ENCODE assay signal across 25 mouse cellular contexts in genomic region chr14:77053288-77053687, GRCm38 (mm10).
"Had no signal": no experiment of that assay in that cellular context is flagged by ENCODE, and none has a peak within 500 bp of the region (broad histone marks: within the 10 kb centered on the region; RNA-seq: fewer than 3 reads in every experiment).

No protein-coding gene starts in this region.

- ATAC-seq: intestine, embryonic 15.5 days; liver, embryonic 12.5 days; midbrain, embryonic 15.5 days had no signal

- H3K9ac ChIP-seq: intestine, embryonic 15.5 days; limb, embryonic 13.5 days; liver, embryonic 12.5 days; liver, embryonic 15.5 days; lung, embryonic 15.5 days; midbrain, embryonic 15.5 days; neural tube, embryonic 13.5 days; stomach, embryonic 15.5 days had no signal

- DNase-seq: kidney, adult 11 months; kidney, adult 8-10 months; kidney, postnatal 4 days; layer of hippocampus, adult 9-11 months; layer of hippocampus, postnatal 36 days; liver; lung, adult 18-20 months; lung, postnatal 14 days; lung, postnatal 4 days; right cerebral cortex, adult 18-20 months; right cerebral cortex, postnatal 14 days; right cerebral cortex, postnatal 4 days; thymus, adult 18-20 months; thymus, postnatal 36 days had no signal

- H3K4me2 ChIP-seq: intestine, embryonic 15.5 days; limb, embryonic 13.5 days; liver, embryonic 12.5 days; liver, embryonic 15.5 days; lung, embryonic 15.5 days; midbrain, embryonic 11.5 days; midbrain, embryonic 15.5 days; neural tube, embryonic 13.5 days; stomach, embryonic 15.5 days had no signal

- H3K27ac ChIP-seq: intestine, embryonic 15.5 days; limb, embryonic 10.5 days; limb, embryonic 13.5 days; liver, embryonic 12.5 days; liver, embryonic 15.5 days; lung, embryonic 15.5 days; midbrain, embryonic 15.5 days; neural tube, embryonic 13.5 days; stomach, embryonic 15.5 days had no signal

- H3K36me3 ChIP-seq: intestine, embryonic 15.5 days; limb, embryonic 10.5 days; limb, embryonic 13.5 days; liver, embryonic 12.5 days; liver, embryonic 15.5 days; lung, embryonic 15.5 days; midbrain, embryonic 15.5 days; neural tube, embryonic 13.5 days; stomach, embryonic 15.5 days had no signal

- H3K4me3 ChIP-seq: intestine, embryonic 15.5 days; limb, embryonic 10.5 days; limb, embryonic 13.5 days; liver, embryonic 12.5 days; liver, embryonic 15.5 days; lung, embryonic 15.5 days; midbrain, embryonic 15.5 days; myocyte; neural tube, embryonic 13.5 days; stomach, embryonic 15.5 days had no signal

- H3K4me1 ChIP-seq: intestine, embryonic 15.5 days; limb, embryonic 10.5 days; limb, embryonic 13.5 days; liver, embryonic 12.5 days; liver, embryonic 15.5 days; lung, embryonic 15.5 days; midbrain, embryonic 15.5 days; neural tube, embryonic 13.5 days; stomach, embryonic 15.5 days had no signal

- H3K9me3 ChIP-seq: intestine, embryonic 15.5 days; limb, embryonic 10.5 days; limb, embryonic 13.5 days; liver, embryonic 15.5 days; lung, embryonic 15.5 days; midbrain, embryonic 15.5 days; stomach, embryonic 15.5 days had no signal

- H3K27me3 ChIP-seq: intestine, embryonic 15.5 days; limb, embryonic 13.5 days; liver, embryonic 12.5 days; liver, embryonic 15.5 days; lung, embryonic 15.5 days; midbrain, embryonic 15.5 days; neural tube, embryonic 13.5 days; stomach, embryonic 15.5 days had no signal
